Mouse (Mus musculus): ENCODE data around the gene Sh3bgrl3. TPM values are rescaled to one million over a fixed set of nuclear protein-coding genes. Genes with fewer than 3 reads are reported as not detected.
"Not testable (repeated sequence)": the region's sequence is repeated elsewhere in the genome, so short reads cannot be mapped to it uniquely, and the experiment has no call there.

Gene Sh3bgrl3
- 100 to 1,000 TPM; 281 to 297 TPM for total RNA-seq (2021)

DNA sequence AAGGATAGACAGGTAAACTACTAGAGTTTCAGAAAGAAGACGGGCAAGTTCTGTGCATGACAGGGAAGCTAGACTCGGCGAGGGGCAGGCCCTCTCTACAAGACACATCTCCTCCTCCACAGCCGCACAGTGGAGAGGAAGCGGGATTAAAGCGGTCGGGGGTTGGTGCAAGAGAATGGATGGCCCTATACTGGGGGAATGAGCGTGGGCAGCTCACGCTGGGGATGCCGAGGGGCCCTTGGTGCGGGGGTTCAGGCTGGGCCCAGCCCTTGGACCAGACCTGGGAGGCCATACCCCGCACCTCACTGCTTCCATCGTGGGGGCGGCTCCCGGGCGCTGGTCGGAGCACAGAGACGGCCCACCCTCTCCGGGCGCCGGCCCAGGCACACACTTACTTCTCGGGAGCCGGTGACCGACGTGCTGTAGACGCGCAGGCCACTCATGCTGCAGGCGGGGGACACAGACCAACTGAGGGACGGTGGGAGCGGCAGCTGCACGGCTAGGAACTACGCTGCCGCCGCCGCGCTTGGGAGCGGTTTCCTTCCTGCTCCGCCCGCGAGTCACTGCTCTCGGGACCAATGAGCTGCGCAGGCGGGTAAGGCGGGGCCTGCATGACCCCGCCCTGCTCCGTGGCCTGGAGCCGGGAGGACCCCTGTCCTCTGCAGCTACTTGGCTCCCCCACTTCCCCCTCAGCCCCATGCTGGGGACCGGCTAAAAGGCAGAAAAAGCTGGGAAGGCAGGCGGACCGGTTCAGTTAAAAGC is at the start of gene Sh3bgrl3:
Gene Sh3bgrl3 (minus strand): TSS at position 569 of the 762 bp plus-strand sequence.
- DNase-seq (ENCODE audit: extremely low spot score in 1 of 2, low spot score in 1 of 2) = peak; percentile 79 to 86

- no peak for DNase-seq (ENCODE audit: extremely low spot score in 1 of 2, low spot score in 1 of 2)
Measured at GRCm38 (mm10) chr4:134172391-134172790, 43.8 kb upstream of the Sh3bgrl3 start.

DNA sequence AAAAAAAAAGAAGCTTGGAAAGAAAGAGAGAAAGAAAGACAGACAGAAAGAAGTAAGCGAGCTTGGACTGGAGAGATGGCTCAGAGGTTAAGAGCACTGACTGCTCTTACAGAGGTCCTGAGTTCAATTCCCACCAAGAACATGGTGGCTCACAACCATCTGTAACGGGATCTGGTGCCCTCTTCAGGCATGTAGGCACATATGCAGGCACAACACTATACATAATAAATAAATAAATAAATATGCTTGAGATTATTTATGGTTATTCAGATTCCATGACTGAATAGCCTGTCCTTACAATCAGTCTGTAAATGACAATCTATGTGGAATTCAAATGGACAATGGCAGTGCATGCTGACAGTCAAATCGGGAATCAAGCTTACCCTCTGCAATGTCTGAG is 38.3 kb upstream of the Sh3bgrl3 start:
- no peak for DNase-seq (ENCODE audit: extremely low spot score in 1 of 2, low spot score in 1 of 2)

- no peak for DNase-seq (ENCODE audit: extremely low spot score in 1 of 2, low spot score in 1 of 2)
Measured at GRCm38 (mm10) chr4:134165548-134166465, 37.2 kb upstream of the Sh3bgrl3 start.

DNA sequence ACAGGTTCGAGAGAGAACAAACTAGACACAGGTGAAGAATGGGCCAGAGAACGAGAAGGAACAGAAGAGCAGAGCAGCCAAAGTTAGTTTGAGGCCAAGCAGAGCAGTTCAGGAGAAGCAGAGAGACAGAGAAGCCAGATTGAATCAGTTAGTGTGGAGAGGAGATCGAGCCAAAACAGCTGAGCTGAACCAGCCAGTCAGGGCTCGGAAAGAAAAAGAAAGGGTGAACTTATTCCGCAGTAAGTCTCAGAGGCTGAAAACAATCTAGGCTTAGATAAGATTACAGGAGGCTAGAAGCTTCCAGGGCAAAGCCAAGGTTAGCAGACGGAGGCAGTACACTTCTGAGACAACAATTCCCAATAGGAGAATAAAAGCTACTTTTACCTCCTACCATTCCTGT is 36.4 kb upstream of the Sh3bgrl3 start:
- DNase-seq (ENCODE audit: extremely low spot score in 1 of 2, low spot score in 1 of 2) = no peak

DNA sequence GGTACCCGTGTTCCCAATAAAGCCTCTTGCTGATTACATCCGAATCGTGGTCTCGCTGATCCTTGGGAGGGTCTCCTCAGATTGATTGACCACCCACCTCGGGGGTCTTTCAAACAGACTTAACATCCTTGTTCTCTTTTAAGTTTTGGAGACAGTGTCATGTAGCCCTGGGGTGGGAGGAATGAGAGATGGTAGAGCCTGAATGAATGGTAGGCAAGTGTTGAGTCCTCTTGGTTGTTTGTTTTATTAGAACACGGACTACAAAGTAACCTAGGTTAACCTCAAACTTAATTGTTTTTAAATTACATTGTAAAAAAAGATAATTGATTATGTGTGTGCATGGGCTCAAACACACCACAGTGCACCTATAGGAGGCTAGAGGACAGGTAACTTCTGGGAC is 36.0 kb upstream of the Sh3bgrl3 start:
- no peak for DNase-seq (ENCODE audit: extremely low spot score in 1 of 2, low spot score in 1 of 2)

- DNase-seq (ENCODE audit: extremely low spot score in 1 of 2, low spot score in 1 of 2) = peak in 1 of 2 experiments; percentile 10
Measured at GRCm38 (mm10) chr4:134160071-134160470, 31.5 kb upstream of the Sh3bgrl3 start.

DNA sequence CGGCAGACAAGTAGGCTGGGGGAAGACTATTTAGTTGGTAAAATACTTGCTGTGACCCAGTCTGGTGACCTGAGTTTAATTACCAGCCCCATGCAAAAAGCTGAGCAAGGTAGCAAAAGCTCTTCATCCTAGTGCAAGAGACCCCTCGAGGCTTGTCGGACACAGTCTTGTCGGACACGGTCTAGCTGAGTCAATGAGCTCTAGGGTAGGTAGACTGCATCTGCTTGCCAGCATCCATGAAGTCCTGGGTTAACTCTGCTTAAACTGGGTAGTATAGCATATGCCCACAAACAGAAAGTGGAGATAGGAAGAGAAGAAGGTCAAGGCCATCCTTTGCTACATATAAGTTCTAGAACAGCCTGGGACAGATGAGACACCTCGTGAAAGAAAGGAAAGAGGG is 30.2 kb upstream of the Sh3bgrl3 start:
- no peak for DNase-seq (ENCODE audit: extremely low spot score in 1 of 2, low spot score in 1 of 2)

DNA sequence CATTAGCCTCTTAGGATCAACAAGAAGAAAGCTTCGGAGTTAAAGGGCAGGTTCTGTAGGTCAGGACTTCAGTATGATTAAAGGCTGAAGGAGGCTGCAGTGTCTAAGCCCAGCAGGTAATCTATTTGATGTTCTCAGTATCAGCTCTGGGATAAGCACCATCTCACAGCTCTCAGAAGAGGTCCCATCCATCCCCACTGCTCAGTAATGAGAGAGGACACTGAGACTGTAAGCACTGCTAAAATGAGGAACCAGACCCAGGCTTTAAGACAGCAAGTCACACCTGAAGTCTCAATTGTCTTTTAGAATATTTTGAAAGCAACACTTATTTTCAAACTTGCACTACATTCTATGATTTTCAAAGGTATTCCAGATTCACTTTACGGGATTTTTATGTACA is 29.0 kb upstream of the Sh3bgrl3 start:
- DNase-seq (ENCODE audit: extremely low spot score in 1 of 2, low spot score in 1 of 2) = no peak

DNA sequence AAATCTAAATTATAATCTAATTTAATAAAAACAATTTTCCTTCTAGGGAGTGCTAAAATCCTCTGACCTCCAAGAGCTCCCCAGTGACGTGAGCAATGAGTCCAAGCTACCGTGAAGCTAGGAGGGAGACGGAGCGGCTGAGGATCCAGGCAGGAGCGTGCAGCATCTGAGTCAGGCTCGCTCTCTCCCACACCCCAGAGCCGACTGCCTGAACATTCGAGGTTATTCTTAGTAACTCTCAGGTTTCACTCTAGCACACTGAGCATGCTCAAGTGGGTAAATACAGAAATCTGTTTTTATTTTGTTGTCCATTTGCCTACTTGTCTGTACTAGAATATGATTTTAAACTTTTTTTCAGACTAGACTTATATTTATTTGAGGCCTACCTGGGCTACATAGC is 28.2 kb upstream of the Sh3bgrl3 start:
- DNase-seq (ENCODE audit: extremely low spot score in 1 of 2, low spot score in 1 of 2) = no peak

- DNase-seq (ENCODE audit: extremely low spot score in 1 of 2, low spot score in 1 of 2) = no peak
Measured at GRCm38 (mm10) chr4:134155961-134156465, 27.4 kb upstream of the Sh3bgrl3 start.

DNA sequence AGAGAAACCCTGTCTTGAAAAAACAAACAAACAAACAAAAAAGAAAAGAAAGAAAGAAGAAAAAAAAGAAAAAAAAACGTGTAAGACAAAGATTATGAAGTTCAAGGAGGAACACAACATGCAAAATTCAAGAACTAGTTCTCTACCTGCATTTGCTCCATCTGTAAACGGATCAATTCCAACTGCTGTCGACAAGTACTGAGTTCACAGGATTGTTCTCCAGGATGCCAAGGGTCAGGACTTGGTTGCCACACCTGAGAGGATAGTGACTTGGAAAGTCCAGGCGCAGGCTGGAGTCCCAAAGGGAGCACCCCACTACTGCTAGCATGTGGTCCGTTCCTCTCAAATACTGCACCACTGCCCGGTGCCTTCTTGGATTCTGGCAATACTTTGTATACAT is 26.9 kb upstream of the Sh3bgrl3 start:
- DNase-seq (ENCODE audit: extremely low spot score in 1 of 2, low spot score in 1 of 2) = no peak

DNA sequence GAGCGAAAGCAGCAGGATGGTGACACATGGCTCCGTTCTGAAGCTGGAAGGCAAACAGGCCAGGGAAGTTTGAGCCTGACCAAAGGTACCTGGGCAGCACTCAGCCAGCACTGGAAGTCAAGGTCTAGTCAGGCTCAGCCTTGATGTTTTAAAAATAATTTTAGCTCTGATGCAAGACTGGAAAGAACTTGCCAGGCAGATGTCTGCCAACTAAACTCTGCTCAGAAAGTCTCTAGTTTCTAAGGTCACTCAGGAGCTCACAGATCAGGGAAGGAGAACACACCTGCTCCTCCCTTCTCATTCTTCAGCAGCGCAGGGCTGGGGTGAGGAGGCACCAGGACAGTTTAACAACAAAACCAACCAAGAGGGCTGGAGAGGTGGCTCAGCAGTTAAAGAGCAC is 25.8 kb upstream of the Sh3bgrl3 start:
- no peak for DNase-seq (ENCODE audit: extremely low spot score in 1 of 2, low spot score in 1 of 2)

DNA sequence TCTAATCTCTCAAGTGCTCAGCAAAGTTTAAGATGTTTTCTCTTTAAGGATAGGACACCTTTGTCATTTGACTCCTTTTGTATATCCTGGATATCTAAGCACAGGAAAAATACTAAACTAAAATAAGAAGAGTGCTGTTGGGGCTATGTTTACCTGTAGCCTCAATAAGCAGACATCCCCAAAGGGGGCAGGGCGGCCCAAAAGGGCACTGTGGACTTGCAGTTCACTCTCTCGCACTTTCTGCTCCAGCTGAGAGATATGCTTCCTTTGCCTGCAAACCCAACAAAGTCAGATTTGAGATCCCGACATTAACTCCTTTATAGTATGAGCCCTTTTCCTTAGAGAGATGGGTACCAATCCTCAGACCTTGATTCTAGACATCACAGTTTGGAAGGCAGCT is 25.1 kb upstream of the Sh3bgrl3 start:
- no peak for DNase-seq (ENCODE audit: extremely low spot score in 1 of 2, low spot score in 1 of 2)

GRCm38 (mm10) chr4:134152112-134152511 is 23.5 kb upstream of the Sh3bgrl3 start:
- no peak for DNase-seq (ENCODE audit: extremely low spot score in 1 of 2, low spot score in 1 of 2)

GRCm38 (mm10) chr4:134149389-134149788 is 20.8 kb upstream of the Sh3bgrl3 start:
- DNase-seq (ENCODE audit: extremely low spot score in 1 of 2, low spot score in 1 of 2) = no peak

GRCm38 (mm10) chr4:134144297-134144696 is 15.7 kb upstream of the Sh3bgrl3 start:
- DNase-seq (ENCODE audit: extremely low spot score in 1 of 2, low spot score in 1 of 2) = not testable (repeated sequence)

GRCm38 (mm10) chr4:134138857-134139256 is 10.3 kb upstream of the Sh3bgrl3 start:
- no peak for DNase-seq (ENCODE audit: extremely low spot score in 1 of 2, low spot score in 1 of 2)

DNA sequence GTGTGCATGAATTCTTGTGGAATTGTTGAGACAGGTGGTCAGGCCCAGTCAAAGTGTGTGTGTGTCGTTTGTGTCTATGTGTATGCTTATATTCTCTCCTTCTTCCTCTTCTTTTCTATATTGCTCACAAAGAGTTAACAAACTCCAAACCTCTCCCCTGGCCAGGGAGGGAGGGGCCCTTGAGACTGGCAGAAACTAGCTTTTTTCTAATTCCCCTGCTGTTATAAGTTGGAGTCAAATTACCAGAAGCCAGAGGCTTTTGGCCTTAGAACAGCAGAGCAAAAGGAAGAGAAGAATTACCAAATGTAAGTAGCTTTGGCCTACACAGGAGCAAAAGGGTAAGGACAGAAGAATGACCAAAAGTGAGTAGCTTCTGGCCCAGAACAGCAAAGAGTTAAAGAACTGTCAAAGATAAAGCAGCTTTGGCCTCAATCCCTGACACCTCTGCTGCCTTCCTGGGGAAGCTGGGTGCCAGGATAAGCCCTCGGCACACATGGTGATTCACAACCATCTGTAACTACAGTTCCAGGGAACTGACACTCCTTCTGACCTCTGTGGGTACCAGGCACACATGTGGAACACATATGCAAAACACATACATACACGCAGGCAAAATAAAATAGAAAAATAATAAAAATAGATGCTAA is 7.8 kb upstream of the Sh3bgrl3 start:
- no peak for DNase-seq (ENCODE audit: extremely low spot score in 1 of 2, low spot score in 1 of 2)

- DNase-seq (ENCODE audit: extremely low spot score in 1 of 2, low spot score in 1 of 2) = no peak
Measured at GRCm38 (mm10) chr4:134132519-134133095, 4.0 kb upstream of the Sh3bgrl3 start.
